Mouse (Mus musculus): ENCODE data around the gene Gm17949.
"Not testable (repeated sequence)": the region's sequence is repeated elsewhere in the genome, so short reads cannot be mapped to it uniquely, and the experiment has no call there.

Gene Gm17949

GRCm38 (mm10) chr17:57041554-57041953 lies 30.3 kb downstream of the Gm17949 start, which contains the start of gene Slc25a41:
TSS of gene Slc25a41 (minus strand) at chr17:57041654.
- DNase-seq (ENCODE audit: extremely low spot score, low read depth, low spot score) = no peak

GRCm38 (mm10) chr17:57047406-57047805 lies 36.1 kb downstream of the Gm17949 start:
- no peak for DNase-seq (ENCODE audit: extremely low spot score, low read depth, low spot score)

DNA sequence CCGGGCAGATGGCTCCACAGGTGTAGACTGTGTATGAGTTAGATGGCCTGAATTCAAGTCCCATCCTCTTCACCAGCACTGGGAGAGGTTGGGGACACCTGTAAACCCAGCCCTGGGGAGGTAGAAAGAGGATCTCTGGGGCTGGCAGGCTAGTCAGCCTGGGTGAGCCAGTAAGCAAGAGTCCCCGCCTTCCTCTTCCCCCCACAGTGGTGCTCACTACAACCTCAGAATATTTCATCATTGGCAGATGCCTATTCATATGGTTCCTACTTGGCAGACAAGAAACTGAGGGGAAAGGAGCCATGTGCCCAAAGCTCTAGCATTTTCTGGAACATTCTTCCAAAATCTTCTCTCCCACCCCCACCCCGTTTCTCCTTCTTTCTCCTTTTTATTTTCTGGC lies 37.5 kb downstream of the Gm17949 start:
- DNase-seq (ENCODE audit: extremely low spot score, low read depth, low spot score) = no peak

- not testable (repeated sequence) for DNase-seq (ENCODE audit: extremely low spot score, low read depth, low spot score)
Observed at GRCm38 (mm10) chr17:57051679-57052078, 40.4 kb downstream of the Gm17949 start.

GRCm38 (mm10) chr17:57056246-57056645 lies 45.0 kb downstream of the Gm17949 start:
- no peak for DNase-seq (ENCODE audit: extremely low spot score, low read depth, low spot score)

DNA sequence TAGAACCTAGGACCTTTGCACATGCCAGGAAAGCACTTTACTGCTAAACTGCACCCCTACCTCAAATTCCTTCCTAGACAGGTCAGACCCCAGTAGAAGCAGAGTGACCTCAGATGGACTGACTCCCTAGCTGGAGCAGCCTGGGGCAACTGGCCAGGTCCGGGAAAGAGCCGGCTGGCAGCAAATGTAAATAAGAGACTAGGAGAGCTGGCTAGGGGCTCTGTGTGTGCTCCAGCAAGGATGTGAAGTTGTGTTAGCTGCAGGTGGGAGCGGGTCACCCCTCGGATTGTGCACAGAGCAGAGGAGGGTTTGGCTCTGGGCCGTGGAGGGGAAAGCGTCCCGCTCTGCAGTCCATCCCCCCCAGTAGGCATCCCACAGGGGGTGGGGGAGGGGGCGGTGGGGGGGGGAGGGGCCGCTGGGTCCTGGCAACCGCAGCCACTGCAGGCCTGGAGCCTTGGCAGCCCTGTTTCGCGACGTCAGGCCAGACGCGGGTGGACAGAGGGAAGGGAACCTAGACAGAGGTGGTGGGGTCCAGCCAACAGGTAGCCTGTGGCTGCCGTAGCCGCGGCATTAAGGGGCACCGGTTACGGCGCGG lies 47.7 kb downstream of the Gm17949 start, which contains the start of gene Crb3:
TSS of gene Crb3 (plus strand) at position 215 of the 595 bp plus-strand sequence.
- DNase-seq (ENCODE audit: extremely low spot score, low read depth, low spot score) = no peak

DNA sequence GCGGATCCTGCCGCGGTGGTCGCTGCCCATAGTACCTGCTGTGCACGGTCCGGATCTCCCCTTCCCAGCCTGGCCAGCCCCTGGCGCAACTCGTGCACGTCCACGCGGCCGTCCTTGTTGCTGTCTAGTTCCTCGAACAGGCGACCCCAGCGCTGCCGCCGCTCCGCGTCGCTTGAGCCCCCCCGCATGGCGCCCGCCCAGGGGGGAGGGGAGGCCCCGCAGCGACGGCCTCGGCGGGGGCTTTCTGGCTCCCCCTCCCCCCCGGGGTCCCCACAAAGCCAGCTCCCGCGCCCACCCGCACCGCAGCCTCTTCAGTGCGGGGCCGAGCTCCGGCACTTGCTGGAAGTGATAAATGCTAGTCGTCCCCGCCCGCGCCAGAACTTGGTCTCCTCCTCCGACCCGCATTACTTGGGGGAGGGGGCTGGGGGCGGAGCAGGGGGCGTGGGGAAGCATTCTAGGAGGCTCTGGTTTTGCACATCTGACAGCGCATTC lies 48.3 kb downstream of the Gm17949 start, which contains the start of gene Slc25a23:
TSS of gene Slc25a23 (minus strand) at position 378 of the 492 bp plus-strand sequence.
- DNase-seq (ENCODE audit: extremely low spot score, low read depth, low spot score) = no peak

DNA sequence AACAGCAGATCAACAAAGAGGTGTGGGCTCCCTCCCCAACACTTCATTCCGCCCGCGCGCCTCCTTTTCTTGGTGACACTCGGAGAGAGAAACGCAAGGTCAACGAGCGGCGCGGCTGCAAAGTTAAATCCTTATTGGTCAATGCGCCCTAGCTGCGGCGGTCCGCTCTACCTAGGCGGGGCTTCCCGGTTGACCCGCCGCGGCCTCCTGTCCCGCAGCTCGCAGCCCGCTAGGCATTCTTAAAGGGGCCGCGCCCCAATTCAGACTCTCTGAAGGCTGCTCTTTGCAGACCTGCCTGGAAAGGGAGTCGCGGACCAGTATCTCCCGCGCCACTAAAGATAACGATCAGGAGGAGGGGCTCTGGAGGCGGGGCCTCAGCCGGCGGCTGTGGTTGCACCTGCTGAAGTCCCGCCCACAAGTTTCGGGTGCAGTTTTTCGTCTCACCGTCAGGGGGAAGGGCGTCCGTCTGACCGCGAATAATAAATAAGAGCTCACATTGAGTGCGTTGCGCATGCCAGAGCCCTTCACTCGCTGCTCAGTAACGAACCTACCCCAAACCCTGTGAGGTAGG lies 49.0 kb downstream of the Gm17949 start:
- DNase-seq (ENCODE audit: extremely low spot score, low read depth, low spot score) = peak; percentile 69

DNA sequence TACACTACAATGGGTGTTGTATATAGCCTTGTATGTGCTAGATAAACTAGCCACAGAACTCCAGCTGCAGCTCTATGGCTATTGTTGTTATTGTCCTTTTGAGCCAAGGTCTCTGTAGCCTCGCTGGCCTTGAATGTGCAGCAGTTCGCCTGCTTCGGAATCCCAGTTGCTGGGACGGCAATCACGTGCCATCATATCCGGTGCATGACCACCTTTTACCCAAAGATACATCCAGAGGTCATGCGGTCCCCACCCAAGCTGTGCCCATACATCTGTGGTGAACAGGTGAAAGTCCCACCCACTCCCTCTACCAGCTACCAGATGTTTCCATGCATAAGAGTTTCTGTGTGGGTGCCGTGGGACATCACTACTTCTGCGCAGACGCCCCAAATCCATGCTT lies 49.8 kb downstream of the Gm17949 start:
- no peak for DNase-seq (ENCODE audit: extremely low spot score, low read depth, low spot score)

GRCm38 (mm10) chr17:57062011-57062521 lies 50.8 kb downstream of the Gm17949 start:
- no peak for DNase-seq (ENCODE audit: extremely low spot score, low read depth, low spot score)

- no peak for DNase-seq (ENCODE audit: extremely low spot score, low read depth, low spot score)
Observed at GRCm38 (mm10) chr17:57062548-57062947, 51.3 kb downstream of the Gm17949 start.

DNA sequence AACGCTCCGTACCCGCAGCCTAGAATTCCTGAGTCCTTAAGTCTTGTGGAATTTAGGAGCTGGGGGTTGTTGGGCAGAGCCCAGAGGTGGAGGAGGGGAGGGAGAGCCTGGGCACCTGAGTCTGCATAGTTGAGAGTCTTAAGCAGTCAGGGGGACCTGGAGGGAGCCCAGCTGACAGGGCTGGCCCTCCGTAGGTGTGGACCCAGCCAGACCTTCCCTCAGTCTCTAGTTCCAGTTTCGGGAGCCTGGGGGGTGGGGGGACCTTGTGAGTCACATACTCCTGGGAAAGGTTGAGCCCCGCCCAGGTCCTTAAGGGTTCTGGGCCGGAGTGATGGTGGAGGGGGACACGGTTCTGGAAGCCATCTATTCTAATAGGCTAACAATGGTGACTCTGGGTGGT lies 51.8 kb downstream of the Gm17949 start:
- no peak for DNase-seq (ENCODE audit: extremely low spot score, low read depth, low spot score)

DNA sequence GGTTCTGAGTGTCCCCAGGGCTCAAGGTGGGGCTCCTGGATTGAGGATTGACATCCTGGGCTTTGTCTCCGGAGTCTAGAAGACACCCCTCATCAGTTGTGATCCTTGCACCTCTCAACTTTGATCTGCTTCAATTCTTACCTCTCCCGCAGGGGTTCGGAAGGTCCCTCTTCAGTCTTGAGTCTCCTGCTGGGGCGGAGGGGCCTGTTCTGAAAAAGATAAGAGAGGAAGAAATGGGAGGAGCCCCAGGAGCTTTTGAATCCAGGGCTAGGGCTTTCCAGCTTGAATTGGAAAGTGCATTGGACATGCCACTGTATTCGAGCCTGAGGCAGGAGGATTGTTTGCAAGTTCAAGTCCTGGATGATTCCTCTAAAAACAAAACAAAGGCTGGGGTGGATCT lies 55.6 kb downstream of the Gm17949 start:
- DNase-seq (ENCODE audit: extremely low spot score, low read depth, low spot score) = no peak

DNA sequence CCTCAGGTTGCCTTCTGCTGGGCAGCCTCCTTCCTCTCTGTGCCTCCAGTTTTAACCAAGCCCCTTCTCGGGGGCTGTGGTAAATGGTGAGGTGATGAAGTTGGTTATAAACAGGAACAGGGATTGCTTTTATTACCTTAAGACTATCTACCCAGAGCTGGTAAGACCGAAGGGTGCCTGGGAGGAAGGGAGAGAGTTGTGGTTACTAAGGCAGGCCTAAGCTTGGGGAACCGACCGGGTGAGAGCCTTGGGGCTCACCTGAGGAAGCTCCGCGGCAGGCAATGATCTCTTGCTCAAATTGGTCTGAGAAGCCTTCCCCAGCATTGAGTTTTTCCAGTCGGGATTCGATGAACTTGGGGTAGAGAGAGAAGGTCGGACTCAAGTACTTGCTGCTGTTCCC lies 59.0 kb downstream of the Gm17949 start:
- no peak for DNase-seq (ENCODE audit: extremely low spot score, low read depth, low spot score)

- DNase-seq (ENCODE audit: extremely low spot score, low read depth, low spot score) = no peak
Observed at GRCm38 (mm10) chr17:57070699-57071098, 59.4 kb downstream of the Gm17949 start.
